Mouse (Mus musculus) hindbrain, postnatal 0 days (tissue): Measurements from ENCODE around the gene Cyp2c70. TPM values are rescaled to one million over a fixed set of nuclear protein-coding genes. Genes with fewer than 3 reads are reported as not detected.

ENCODE experiments used
- ATAC-seq: fragments of 200-750 bp; cut with Nextera tagmentation; 2 replicates; pipeline ENCODE4 v1.8.0; 2017; ENCODE audit warnings: mild to moderate bottlenecking, moderate TSS enrichment, moderate library complexity
- DNase-seq: peaks from one replicate; pipeline ENCODE4 v3.0.0-alpha.2; 2015; ENCODE audit warnings: low spot score
- H3K27ac ChIP-seq: fragments of 300-500 bp; sonication (generic); 2 replicates; pipeline ENCODE4 v1.5.1; 2014; ENCODE audit warnings: mild to moderate bottlenecking
- H3K27me3 ChIP-seq: fragments of 300-500 bp; sonication (generic); 2 replicates; pipeline ENCODE4 v1.6.1; 2014; ENCODE audit warnings: low read length, mixed read lengths; ENCODE audit not compliant: insufficient read depth
- H3K36me3 ChIP-seq: fragments of 300-500 bp; sonication (generic); 2 replicates; pipeline ENCODE4 v1.6.1; 2014; ENCODE audit warnings: low read length, mixed read lengths; ENCODE audit not compliant: insufficient read depth
- H3K4me1 ChIP-seq: fragments of 300-500 bp; sonication (generic); 2 replicates; pipeline ENCODE4 v1.6.1; 2014; ENCODE audit warnings: antibody characterized with exemption, low read length, mixed read lengths; ENCODE audit not compliant: insufficient read depth
- H3K4me2 ChIP-seq: fragments of 300-500 bp; sonication (generic); 2 replicates; pipeline ENCODE4 v1.6.1; 2014; ENCODE audit warnings: low read depth, mild to moderate bottlenecking, low read length, moderate library complexity, mixed read lengths
- H3K4me3 ChIP-seq: fragments of 300-500 bp; sonication (generic); 2 replicates; pipeline ENCODE4 v1.5.1; 2014; ENCODE audit warnings: low read length
- H3K9ac ChIP-seq: fragments of 300-500 bp; sonication (generic); replicated peaks from 2 replicates; pipeline ENCODE4 v1.6.1; 2014; ENCODE audit warnings: mild to moderate bottlenecking, low read length, moderate library complexity, mixed read lengths
- H3K9me3 ChIP-seq: fragments of 300-500 bp; sonication (generic); 2 replicates; pipeline ENCODE4 v1.6.1; 2016; ENCODE audit warnings: low read length, mixed read lengths
- CTCF ChIP-seq: IDR thresholded peaks from 2 replicates; pipeline ENCODE4 v1.5.1; 2016; ENCODE audit warnings: antibody characterized with exemption, control low read depth, low read depth
- WGBS: fragments of 180-500 bp; shearing (Covaris S2); extraction: QIAGEN DNeasy Blood & Tissue Kit; methylation state at CpG from one replicate; pipeline ENCODE4 v1.1.7; 2014; 5-methylcytosine and 5-hydroxymethylcytosine counted together
- polyA plus RNA-seq: library from polyadenylated mRNA; unstranded; fragments of >200 nt; fragmentation: Nextera tagmentation; extraction: Ambion mirVana; gene quantifications from 2 replicates; pipeline ENCODE4 v1.2.1, GENCODE M21; 2015
- total RNA-seq: library from RNA; depleted of rRNA; stranded (reverse); fragments of >200 nt; gene quantifications from 2 replicates; pipeline ENCODE4 v1.2.3, GENCODE M21; 2014; rRNA removed

The Cyp2c70 gene
- total RNA-seq (not detected in 2 replicates), polyA plus RNA-seq (not detected in 2 replicates)

GRCm38 (mm10) chr19:40187160-40187559 is at the start of gene Cyp2c70:
TSS of gene Cyp2c70 (minus strand) at chr19:40187333.
- DNase-seq (no peak), ATAC-seq (no peak)
- no peak for TF ChIP-seq CTCF
- Histone ChIP-seq H3K4me2 (no peak within 1 kb of the TSS), H3K4me3 (no peak within 1 kb of the TSS), H3K9ac (no peak within 1 kb of the TSS), H3K9me3 (no peaks in the 10 kb centered on the region), H3K27ac (no peak within 1 kb of the TSS), H3K36me3 (no peaks in the 10 kb centered on the region), H3K4me1 (no peaks in the 10 kb centered on the region), H3K27me3 (no peaks in the 10 kb centered on the region)
- 84% methylated on average over 5 of the region's 5 CpGs for WGBS

- 93% methylated on average over 2 of the region's 2 CpGs for WGBS
- no peak for ATAC-seq
- Histone ChIP-seq H3K4me1 (no peaks in the 10 kb centered on the region), H3K9ac (no peak overlapping the region), H3K4me3 (no peak overlapping the region), H3K9me3 (no peaks in the 10 kb centered on the region), H3K27me3 (no peaks in the 10 kb centered on the region), H3K4me2 (no peak overlapping the region), H3K36me3 (no peaks in the 10 kb centered on the region), H3K27ac (no peak overlapping the region)
- no peak for TF ChIP-seq CTCF
- no peak for DNase-seq
Measured at GRCm38 (mm10) chr19:40232560-40232959, 45.4 kb upstream of the Cyp2c70 start.

GRCm38 (mm10) chr19:40231825-40232541 is 44.9 kb upstream of the Cyp2c70 start:
- Histone ChIP-seq H3K4me3 (no peak overlapping the region), H3K27me3 (no peaks in the 10 kb centered on the region), H3K9ac (no peak overlapping the region), H3K9me3 (no peaks in the 10 kb centered on the region), H3K27ac (no peak overlapping the region), H3K4me1 (no peaks in the 10 kb centered on the region), H3K4me2 (no peak overlapping the region), H3K36me3 (no peaks in the 10 kb centered on the region)
- ATAC-seq (no peak), DNase-seq (no peak)
- TF ChIP-seq CTCF = peak; percentile 25; the same call in 1 of the 2 replicates
- 75% methylated on average over 7 of the region's 7 CpGs for WGBS

- Histone ChIP-seq H3K9ac (no peak overlapping the region), H3K4me3 (no peak overlapping the region), H3K27me3 (no peaks in the 10 kb centered on the region), H3K4me2 (no peak overlapping the region), H3K9me3 (no peaks in the 10 kb centered on the region), H3K27ac (no peak overlapping the region), H3K36me3 (no peaks in the 10 kb centered on the region), H3K4me1 (no peaks in the 10 kb centered on the region)
- TF ChIP-seq CTCF = no peak
- 79% methylated on average over 13 of the region's 13 CpGs for WGBS
- no peak for ATAC-seq
- no peak for DNase-seq
Measured at GRCm38 (mm10) chr19:40231074-40231738, 44.1 kb upstream of the Cyp2c70 start.

- Histone ChIP-seq H3K4me2 (no peak overlapping the region), H3K9ac (no peak overlapping the region), H3K27me3 (no peaks in the 10 kb centered on the region), H3K27ac (no peak overlapping the region), H3K4me3 (no peak overlapping the region), H3K4me1 (no peaks in the 10 kb centered on the region), H3K36me3 (no peaks in the 10 kb centered on the region), H3K9me3 (no peaks in the 10 kb centered on the region)
- ATAC-seq (no peak), DNase-seq (no peak)
- no peak for TF ChIP-seq CTCF
- whole genome bisulfite sequencing = 89% methylated on average over 12 of the region's 12 CpGs
Measured at GRCm38 (mm10) chr19:40226516-40227151, 39.5 kb upstream of the Cyp2c70 start.

DNA sequence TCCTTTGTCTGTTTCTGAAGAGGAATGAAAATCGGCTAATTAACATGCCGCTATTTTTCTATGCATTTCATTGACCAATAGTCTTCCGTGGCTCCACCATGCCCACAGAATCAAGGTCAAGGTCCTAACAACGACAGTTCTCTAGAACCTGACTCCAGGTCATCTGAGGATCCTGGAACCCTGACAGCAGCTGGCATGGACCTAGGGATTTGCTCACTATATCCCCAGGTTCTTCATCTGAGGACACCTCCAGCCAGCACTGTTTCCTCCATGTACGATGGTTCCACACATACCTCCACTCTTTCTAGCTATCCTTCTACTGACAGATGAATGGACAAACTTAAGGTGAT is 38.6 kb upstream of the Cyp2c70 start:
- Histone ChIP-seq H3K36me3 (no peaks in the 10 kb centered on the region), H3K9ac (no peak overlapping the region), H3K4me2 (no peak overlapping the region), H3K27ac (no peak overlapping the region), H3K27me3 (no peaks in the 10 kb centered on the region), H3K4me3 (no peak overlapping the region), H3K4me1 (no peaks in the 10 kb centered on the region), H3K9me3 (no peaks in the 10 kb centered on the region)
- ATAC-seq (no peak), DNase-seq (no peak)
- WGBS = 71% methylated on average over 5 of the region's 5 CpGs
- no peak for TF ChIP-seq CTCF
